Mouse (Mus musculus): ENCODE measurements around the gene Obscn. TPM values are rescaled to one million over a fixed set of nuclear protein-coding genes. Genes with fewer than 3 reads are reported as not detected.

Gene Obscn
- polyA plus RNA-seq, 1 experiment from 2014 or later, result 0.62 TPM

DNA sequence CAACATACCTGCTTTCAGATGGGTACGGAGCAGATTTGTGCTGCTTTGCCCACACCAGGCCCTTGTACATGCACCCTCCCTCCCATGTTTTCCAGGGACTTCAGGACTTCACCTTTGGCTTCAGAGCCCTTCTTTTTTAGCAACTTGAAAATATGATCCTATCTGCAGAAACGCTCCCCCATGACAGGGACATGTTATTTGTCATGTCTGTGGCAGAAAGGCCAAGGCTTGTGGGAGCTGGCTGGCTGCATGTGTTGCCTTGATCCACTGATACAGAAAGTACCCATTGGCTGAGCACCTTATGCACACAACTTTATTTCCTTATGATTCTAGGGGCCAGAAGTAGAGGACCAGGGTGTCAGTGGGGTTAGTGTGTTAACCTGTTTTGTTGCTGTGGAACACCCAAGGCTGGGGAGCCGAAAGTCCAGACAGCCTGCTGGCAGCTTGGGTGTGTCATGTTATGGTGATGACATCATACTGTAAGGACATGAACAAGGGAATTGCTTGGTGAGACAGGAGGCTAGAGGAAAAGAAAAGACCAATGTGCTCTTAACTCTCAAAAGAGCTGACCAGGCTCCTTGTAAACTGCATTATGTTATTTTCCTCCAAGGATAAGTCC lies 150.8 kb downstream of the Obscn start:
- H3K9me3 ChIP-seq (replicated peaks; ENCODE audit: control insufficient read depth, low read length), result no peaks in the 10 kb centered on the region

DNA sequence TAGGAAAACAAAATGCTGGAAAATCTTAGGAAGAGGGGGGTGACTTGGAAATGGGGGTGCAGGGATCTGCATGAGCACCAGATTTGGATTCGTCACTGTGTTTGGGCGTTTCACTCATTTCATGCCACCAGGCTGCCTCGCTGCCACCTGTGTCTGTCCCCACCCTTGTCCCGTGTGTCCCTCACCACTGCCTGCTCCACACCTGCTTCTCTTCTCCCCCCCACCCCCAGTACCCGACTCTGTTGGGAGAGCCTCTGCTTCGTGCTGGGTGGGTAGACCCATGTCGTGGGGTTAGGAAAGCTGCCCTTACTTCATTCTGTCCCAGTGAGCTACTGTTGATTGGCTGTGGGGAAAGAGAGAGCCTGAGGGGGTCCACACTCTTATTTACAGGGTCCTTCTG lies 151.5 kb downstream of the Obscn start:
- Histone ChIP-seq H3K4me3 (ENCODE audit: low read depth, low read length) (no peak overlapping the region), H3K27ac (replicated peaks; ENCODE audit: low read depth, low read length) (no peak overlapping the region), H3K4me2 (ENCODE audit: low read depth, low read length) (no peak overlapping the region), H3K27me3 (ENCODE audit: control insufficient read depth, insufficient read depth, low read length) (no peaks in the 10 kb centered on the region), H3K36me3 (replicated peaks; ENCODE audit: control insufficient read depth, insufficient read depth, low read depth, low read length) (peaks cover 9% of the 10 kb centered on the region), H3K9me3 (replicated peaks; ENCODE audit: control insufficient read depth, low read length) (no peaks in the 10 kb centered on the region), H3K4me1 (ENCODE audit: control insufficient read depth, insufficient read depth, low read length) (peaks cover 3% of the 10 kb centered on the region), H3K9ac (replicated peaks; ENCODE audit: low read length) (no peak overlapping the region)
- WGBS, result 90% methylated on average over 7 of the region's 7 CpGs
- DNase-seq (ENCODE audit: low spot score), result no peak
- ATAC-seq (replicated peaks; ENCODE audit: insufficient number of reproducible peaks, low FRiP score, low TSS enrichment, low read depth), result no peak

More for the DNA sequence above, 150.8 kb downstream of the Obscn start:
- Histone ChIP-seq H3K27me3 (ENCODE audit: control insufficient read depth, insufficient read depth, low read length) (no peaks in the 10 kb centered on the region), H3K4me1 (ENCODE audit: control insufficient read depth, insufficient read depth, low read length) (no peaks in the 10 kb centered on the region), H3K9ac (replicated peaks; ENCODE audit: low read length) (no peak overlapping the region), H3K27ac (replicated peaks; ENCODE audit: low read depth, low read length) (no peak overlapping the region), H3K36me3 (replicated peaks; ENCODE audit: control insufficient read depth, insufficient read depth, low read depth, low read length) (peaks cover 12% of the 10 kb centered on the region), H3K4me2 (ENCODE audit: low read depth, low read length) (no peak overlapping the region), H3K4me3 (ENCODE audit: low read depth, low read length) (no peak overlapping the region)
- no peak for ATAC-seq (replicated peaks; ENCODE audit: insufficient number of reproducible peaks, low FRiP score, low TSS enrichment, low read depth)
- 88% methylated on average over 3 of the region's 3 CpGs for WGBS
- no peak for DNase-seq (ENCODE audit: low spot score)

DNA sequence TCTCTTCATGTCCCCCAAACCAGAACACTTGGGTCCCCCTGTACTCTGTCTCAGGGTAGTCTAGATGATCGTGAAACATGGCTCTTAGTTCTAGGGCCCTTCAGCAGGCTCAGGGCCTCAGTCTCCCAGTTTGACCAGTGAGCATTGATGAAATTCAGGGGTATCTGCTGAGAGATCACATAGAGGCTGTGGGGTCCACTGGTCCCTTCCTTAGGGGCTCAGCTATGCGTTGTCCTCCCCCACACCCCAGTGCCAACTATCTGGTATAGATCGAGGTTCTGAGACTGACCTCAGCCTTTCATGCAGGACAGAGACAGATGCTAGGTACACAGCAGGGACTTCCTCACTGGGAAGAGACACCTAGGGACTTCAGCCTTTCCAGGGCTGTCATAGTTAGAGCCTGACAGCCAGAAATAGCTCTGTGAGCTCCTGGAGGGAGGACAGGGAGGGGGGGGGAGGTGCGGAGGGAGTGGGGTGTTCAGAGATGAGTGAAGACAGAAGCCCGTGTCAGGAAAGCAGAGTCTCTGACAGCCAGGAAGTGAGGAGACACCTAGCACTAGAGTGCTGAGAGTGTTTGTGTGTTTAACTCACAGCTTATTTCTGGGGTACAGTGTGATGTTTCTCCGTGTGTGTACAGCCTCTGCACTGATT lies 152.4 kb downstream of the Obscn start:
- H3K9me3 ChIP-seq (replicated peaks; ENCODE audit: control insufficient read depth, low read length), result no peaks in the 10 kb centered on the region
- peaks cover 8% of the 10 kb centered on the region for H3K4me1 ChIP-seq (ENCODE audit: control insufficient read depth, insufficient read depth, low read length)
- no peak overlapping the region for H3K4me2 ChIP-seq (ENCODE audit: low read depth, low read length)
- no peak overlapping the region for H3K9ac ChIP-seq (replicated peaks; ENCODE audit: low read length)
- H3K4me3 ChIP-seq (ENCODE audit: low read depth, low read length), result no peak overlapping the region
- H3K27ac ChIP-seq (replicated peaks; ENCODE audit: low read depth, low read length), result no peak overlapping the region
- no peak for ATAC-seq (replicated peaks; ENCODE audit: insufficient number of reproducible peaks, low FRiP score, low TSS enrichment, low read depth)
- H3K27me3 ChIP-seq (ENCODE audit: control insufficient read depth, insufficient read depth, low read length), result no peaks in the 10 kb centered on the region
- peaks cover 4% of the 10 kb centered on the region for H3K36me3 ChIP-seq (replicated peaks; ENCODE audit: control insufficient read depth, insufficient read depth, low read depth, low read length)
- WGBS, result 85% methylated on average over 6 of the region's 6 CpGs
- no peak for DNase-seq (ENCODE audit: low spot score)

DNA sequence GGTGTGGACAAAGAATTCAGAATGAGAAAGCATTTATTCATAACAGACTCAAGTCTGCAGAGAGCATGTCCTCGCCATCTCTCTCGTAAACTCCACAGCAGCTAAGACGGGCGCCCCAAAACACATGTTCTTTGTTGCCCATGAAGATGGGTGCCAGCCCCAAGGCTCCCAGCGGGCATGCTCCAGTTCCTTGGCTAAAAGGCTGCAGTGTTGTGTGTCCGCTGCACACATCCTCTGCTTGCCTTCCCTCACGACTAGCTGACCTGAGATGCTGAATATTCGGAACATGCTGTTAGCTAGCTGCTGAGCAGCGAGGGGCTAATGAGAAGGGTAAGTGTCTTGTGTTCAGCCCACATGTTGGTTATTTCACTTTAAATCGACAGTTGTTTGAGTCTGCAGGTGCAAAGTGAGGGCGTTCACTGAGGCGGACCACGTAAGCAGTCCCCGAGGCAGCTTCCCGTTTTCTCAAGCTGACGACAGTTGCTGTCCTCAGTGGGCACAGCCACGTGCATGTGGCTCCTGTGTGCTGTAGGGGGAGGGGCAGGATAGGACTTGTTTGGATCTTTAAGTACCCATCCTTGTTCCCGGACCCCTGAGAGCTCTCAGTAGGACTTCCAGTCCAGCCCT lies 153.6 kb downstream of the Obscn start:
- ATAC-seq (replicated peaks; ENCODE audit: insufficient number of reproducible peaks, low FRiP score, low TSS enrichment, low read depth) (no peak), DNase-seq (ENCODE audit: low spot score) (no peak)
- Histone ChIP-seq H3K4me2 (ENCODE audit: low read depth, low read length) (no peak overlapping the region), H3K27ac (replicated peaks; ENCODE audit: low read depth, low read length) (no peak overlapping the region), H3K4me1 (ENCODE audit: control insufficient read depth, insufficient read depth, low read length) (peaks cover 8% of the 10 kb centered on the region), H3K36me3 (replicated peaks; ENCODE audit: control insufficient read depth, insufficient read depth, low read depth, low read length) (peaks cover 2% of the 10 kb centered on the region), H3K4me3 (ENCODE audit: low read depth, low read length) (no peak overlapping the region), H3K9me3 (replicated peaks; ENCODE audit: control insufficient read depth, low read length) (no peaks in the 10 kb centered on the region), H3K9ac (replicated peaks; ENCODE audit: low read length) (no peak overlapping the region), H3K27me3 (ENCODE audit: control insufficient read depth, insufficient read depth, low read length) (no peaks in the 10 kb centered on the region)
- WGBS, result 85% methylated on average over 18 of the region's 18 CpGs

DNA sequence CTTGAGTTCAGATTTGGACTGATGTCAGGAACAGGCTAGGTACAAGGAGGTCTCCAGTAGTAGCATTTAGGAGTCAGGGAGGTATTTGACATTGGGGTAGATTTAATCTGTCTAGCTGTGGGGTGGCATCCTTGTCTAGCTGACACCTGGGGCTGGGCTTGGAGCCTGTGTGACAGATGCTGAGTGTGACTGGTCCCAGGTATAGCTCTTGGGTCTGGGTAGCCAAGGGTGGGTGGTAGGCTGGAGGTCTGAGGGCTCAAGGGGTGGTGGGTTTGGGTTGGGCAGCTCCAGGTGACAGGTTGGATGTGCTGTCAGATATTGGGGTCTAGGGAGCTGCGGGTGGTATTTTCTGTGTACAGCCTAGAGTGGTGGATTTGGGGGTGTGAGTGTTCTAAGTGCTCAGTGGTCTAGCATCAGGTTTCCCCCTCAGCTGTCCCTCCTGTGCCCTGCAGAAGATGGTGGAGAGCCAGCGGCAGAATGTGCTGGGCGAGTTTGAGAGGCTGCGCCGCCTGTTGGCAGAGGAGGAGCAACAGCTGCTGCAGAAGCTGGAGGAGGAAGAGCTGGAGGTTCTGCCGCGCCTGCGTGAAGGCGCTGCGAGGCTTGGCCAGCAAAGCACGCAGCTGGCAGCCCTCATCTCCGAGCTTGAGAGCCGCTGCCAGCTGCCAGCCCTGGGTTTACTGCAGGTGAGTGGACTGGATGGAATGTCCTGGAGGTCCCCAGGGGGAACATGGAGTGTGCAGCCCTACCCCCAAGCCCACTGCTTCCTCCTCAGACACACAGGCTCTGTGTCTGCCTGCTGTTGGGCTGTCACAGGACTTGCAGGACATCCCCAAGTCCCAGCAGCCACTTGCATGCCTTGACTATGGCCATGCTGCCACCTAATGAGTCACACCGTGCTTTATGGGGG lies 154.4 kb downstream of the Obscn start:
- ATAC-seq (replicated peaks; ENCODE audit: insufficient number of reproducible peaks, low FRiP score, low TSS enrichment, low read depth) (no peak), DNase-seq (ENCODE audit: low spot score) (peak; percentile 43)
- Histone ChIP-seq H3K27ac (replicated peaks; ENCODE audit: low read depth, low read length) (no peak overlapping the region), H3K4me3 (ENCODE audit: low read depth, low read length) (no peak overlapping the region), H3K9me3 (replicated peaks; ENCODE audit: control insufficient read depth, low read length) (no peaks in the 10 kb centered on the region), H3K36me3 (replicated peaks; ENCODE audit: control insufficient read depth, insufficient read depth, low read depth, low read length) (peaks cover 2% of the 10 kb centered on the region), H3K9ac (replicated peaks; ENCODE audit: low read length) (no peak overlapping the region), H3K4me1 (ENCODE audit: control insufficient read depth, insufficient read depth, low read length) (peaks cover 8% of the 10 kb centered on the region), H3K27me3 (ENCODE audit: control insufficient read depth, insufficient read depth, low read length) (no peaks in the 10 kb centered on the region), H3K4me2 (ENCODE audit: low read depth, low read length) (no peak overlapping the region)
- 58% methylated on average over 14 of the region's 14 CpGs for WGBS

DNA sequence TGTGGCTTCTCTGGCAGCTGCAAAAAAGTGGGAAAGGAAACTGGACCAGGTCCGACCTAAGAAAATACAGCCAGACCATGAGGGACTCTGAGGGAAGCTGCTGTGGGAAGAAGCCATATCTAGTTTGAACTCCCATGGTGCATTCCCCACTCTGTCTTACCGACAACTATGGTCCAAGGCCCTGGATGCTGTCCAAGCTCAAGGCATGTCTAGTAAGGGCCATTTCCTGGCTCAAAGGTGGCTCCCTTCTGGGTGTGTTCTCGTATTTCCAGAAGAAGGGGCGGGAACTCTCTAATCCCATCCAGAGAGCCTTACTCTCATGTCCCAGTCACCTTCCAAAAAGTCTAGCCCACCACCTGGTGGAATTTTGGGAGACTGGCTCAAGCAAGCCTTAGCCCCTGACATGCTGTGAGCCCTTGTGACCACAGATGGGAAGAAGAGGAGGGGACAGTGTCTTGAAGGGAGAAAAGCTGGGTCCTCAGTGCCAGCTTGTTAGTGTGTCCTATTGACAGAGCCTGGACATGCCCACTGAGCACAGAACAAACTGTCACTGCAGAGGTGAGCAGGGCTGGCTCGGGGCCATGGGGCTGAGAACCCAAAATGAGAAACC lies 155.7 kb downstream of the Obscn start:
- H3K9ac ChIP-seq (replicated peaks; ENCODE audit: low read length), result no peak overlapping the region
- no peak overlapping the region for H3K4me3 ChIP-seq (ENCODE audit: low read depth, low read length)
- H3K27ac ChIP-seq (replicated peaks; ENCODE audit: low read depth, low read length), result no peak overlapping the region
- H3K27me3 ChIP-seq (ENCODE audit: control insufficient read depth, insufficient read depth, low read length), result no peaks in the 10 kb centered on the region
- no peaks in the 10 kb centered on the region for H3K9me3 ChIP-seq (replicated peaks; ENCODE audit: control insufficient read depth, low read length)
- DNase-seq (ENCODE audit: low spot score) (no peak), ATAC-seq (replicated peaks; ENCODE audit: insufficient number of reproducible peaks, low FRiP score, low TSS enrichment, low read depth) (no peak)
- H3K4me1 ChIP-seq (ENCODE audit: control insufficient read depth, insufficient read depth, low read length), result peaks cover 8% of the 10 kb centered on the region
- 74% methylated on average over 5 of the region's 5 CpGs for whole genome bisulfite sequencing
- peaks cover 2% of the 10 kb centered on the region for H3K36me3 ChIP-seq (replicated peaks; ENCODE audit: control insufficient read depth, insufficient read depth, low read depth, low read length)
- no peak overlapping the region for H3K4me2 ChIP-seq (ENCODE audit: low read depth, low read length)

DNA sequence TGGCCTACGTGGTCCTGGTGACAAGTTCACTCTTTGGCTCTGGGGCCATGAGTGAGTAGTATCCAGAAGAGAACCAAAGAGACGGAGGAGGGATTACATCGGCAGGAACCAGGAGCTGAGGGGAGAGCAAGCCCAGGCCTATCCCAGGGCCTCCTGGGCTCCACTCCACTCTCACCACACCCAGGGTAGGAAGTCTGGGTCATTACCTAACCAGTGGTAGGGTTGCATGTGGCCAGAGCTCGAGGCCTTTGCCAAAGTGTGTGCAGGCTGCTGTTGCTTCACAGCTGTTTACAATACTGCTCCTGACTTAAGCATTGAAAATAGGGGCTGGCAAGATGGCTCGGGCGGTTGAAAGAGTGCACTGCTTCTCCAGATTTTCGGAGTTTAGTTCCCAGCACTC lies 156.5 kb downstream of the Obscn start:
- Histone ChIP-seq H3K36me3 (replicated peaks; ENCODE audit: control insufficient read depth, insufficient read depth, low read depth, low read length) (peaks cover 2% of the 10 kb centered on the region), H3K9me3 (replicated peaks; ENCODE audit: control insufficient read depth, low read length) (no peaks in the 10 kb centered on the region), H3K4me1 (ENCODE audit: control insufficient read depth, insufficient read depth, low read length) (peaks cover 8% of the 10 kb centered on the region), H3K27ac (replicated peaks; ENCODE audit: low read depth, low read length) (no peak overlapping the region), H3K27me3 (ENCODE audit: control insufficient read depth, insufficient read depth, low read length) (no peaks in the 10 kb centered on the region), H3K4me3 (ENCODE audit: low read depth, low read length) (no peak overlapping the region), H3K4me2 (ENCODE audit: low read depth, low read length) (peak overlapping the region; percentile 95), H3K9ac (replicated peaks; ENCODE audit: low read length) (no peak overlapping the region)
- ATAC-seq (replicated peaks; ENCODE audit: insufficient number of reproducible peaks, low FRiP score, low TSS enrichment, low read depth) (no peak), DNase-seq (ENCODE audit: low spot score) (no peak)
- 82% methylated on average over 7 of the region's 7 CpGs for WGBS

Measured in embryonic facial prominence, embryonic 11.5 days (tissue).